Mouse (Mus musculus): Measurements from ENCODE around the gene Gm11042.

Gm11042 gene

GRCm38 (mm10) chr12:74316344-74316973 lies at the start of gene Gm11042:
Gene Gm11042, minus strand, starts transcription at chr12:74316394.
- DNase-seq: no peak

- DNase-seq: no peak
Observed at GRCm38 (mm10) chr12:74364477-74364876, 48.3 kb upstream of the Gm11042 start.

- no peak for DNase-seq
Observed at GRCm38 (mm10) chr12:74363076-74363475, 46.9 kb upstream of the Gm11042 start.

- no peak for DNase-seq
Observed at GRCm38 (mm10) chr12:74362453-74362852, 46.3 kb upstream of the Gm11042 start.

GRCm38 (mm10) chr12:74359791-74360190 lies 43.6 kb upstream of the Gm11042 start:
- no peak for DNase-seq

- DNase-seq: no peak
Observed at GRCm38 (mm10) chr12:74357806-74358205, 41.6 kb upstream of the Gm11042 start.

- DNase-seq: no peak
Observed at GRCm38 (mm10) chr12:74342720-74343119, 26.5 kb upstream of the Gm11042 start.

- no peak for DNase-seq
Observed at GRCm38 (mm10) chr12:74340070-74340469, 23.9 kb upstream of the Gm11042 start.

GRCm38 (mm10) chr12:74333706-74334105 lies 17.5 kb upstream of the Gm11042 start:
- no peak for DNase-seq

GRCm38 (mm10) chr12:74333016-74333415 lies 16.8 kb upstream of the Gm11042 start:
- peak; percentile 68 for DNase-seq

GRCm38 (mm10) chr12:74329759-74330158 lies 13.6 kb upstream of the Gm11042 start:
- no peak for DNase-seq

- no peak for DNase-seq
Observed at GRCm38 (mm10) chr12:74326644-74327043, 10.4 kb upstream of the Gm11042 start.

- no peak for DNase-seq
Observed at GRCm38 (mm10) chr12:74321981-74322380, 5.8 kb upstream of the Gm11042 start.

GRCm38 (mm10) chr12:74320318-74320717 lies 4.1 kb upstream of the Gm11042 start:
- DNase-seq: peak; percentile 77

- peak; percentile 72 for DNase-seq
Observed at GRCm38 (mm10) chr12:74316989-74317759, 980 bp upstream of the Gm11042 start.

- DNase-seq: no peak
Observed at GRCm38 (mm10) chr12:74315221-74315620, 973 bp downstream of the Gm11042 start.

- DNase-seq: no peak
Observed at GRCm38 (mm10) chr12:74312611-74313010, 3.6 kb downstream of the Gm11042 start.

- DNase-seq: no peak
Observed at GRCm38 (mm10) chr12:74303418-74304294, 12.5 kb downstream of the Gm11042 start.

- DNase-seq: no peak
Observed at GRCm38 (mm10) chr12:74301559-74301958, 14.6 kb downstream of the Gm11042 start.

- no peak for DNase-seq
Observed at GRCm38 (mm10) chr12:74296374-74296773, 19.8 kb downstream of the Gm11042 start.

GRCm38 (mm10) chr12:74293624-74294023 lies 22.6 kb downstream of the Gm11042 start:
- peak; percentile 35 for DNase-seq

- DNase-seq: no peak
Observed at GRCm38 (mm10) chr12:74290983-74291382, 25.2 kb downstream of the Gm11042 start.

- no peak for DNase-seq
Observed at GRCm38 (mm10) chr12:74284685-74285054, 31.5 kb downstream of the Gm11042 start.

All from lung, postnatal 14 days (tissue).